Mouse (Mus musculus) limb, embryonic 14.5 days (tissue): ENCODE measurements around the gene Stk17b. TPM values are rescaled to one million over a fixed set of nuclear protein-coding genes. Genes with fewer than 3 reads are reported as not detected.

Experiments
- ATAC-seq: fragments of 200-750 bp; cut with Nextera tagmentation; 2 replicates; pipeline ENCODE4 v1.8.0; 2017; ENCODE audit warnings: low read depth, moderate number of reproducible peaks, moderate TSS enrichment; ENCODE audit not compliant: low FRiP score
- DNase-seq: peaks from one replicate; pipeline ENCODE4 v3.0.0-alpha.2; 2015; ENCODE audit warnings: low spot score
- H3K27ac ChIP-seq: fragments of 300-500 bp; sonication (generic); replicated peaks from 2 replicates; pipeline ENCODE4 v1.5.1; 2014; ENCODE audit warnings: low read depth, mild to moderate bottlenecking, low read length, moderate library complexity, mixed read lengths
- H3K27me3 ChIP-seq: fragments of 300-500 bp; sonication (generic); 2 replicates; pipeline ENCODE4 v1.6.1; 2014; ENCODE audit warnings: low read length, mixed read lengths; ENCODE audit not compliant: control insufficient read depth, insufficient read depth
- H3K36me3 ChIP-seq: fragments of 300-500 bp; sonication (generic); 2 replicates; pipeline ENCODE4 v1.6.1; 2014; ENCODE audit warnings: mild to moderate bottlenecking, low read length, moderate library complexity, mixed read lengths; ENCODE audit not compliant: control insufficient read depth, insufficient read depth
- H3K4me1 ChIP-seq: fragments of 300-500 bp; sonication (generic); 2 replicates; pipeline ENCODE4 v1.6.1; 2014; ENCODE audit warnings: antibody characterized with exemption, low read length, mixed read lengths; ENCODE audit not compliant: control insufficient read depth, insufficient read depth
- H3K4me2 ChIP-seq: fragments of 300-500 bp; sonication (generic); replicated peaks from 2 replicates; pipeline ENCODE4 v1.6.1; 2014; ENCODE audit warnings: low read depth, mild to moderate bottlenecking, low read length, moderate library complexity; ENCODE audit not compliant: severe bottlenecking
- H3K4me3 ChIP-seq: fragments of 300-500 bp; sonication (generic); replicated peaks from 2 replicates; pipeline ENCODE4 v1.5.1; 2014; ENCODE audit warnings: low read length
- H3K9ac ChIP-seq: fragments of 300-500 bp; sonication (generic); 2 replicates; pipeline ENCODE4 v1.6.1; 2014; ENCODE audit warnings: mild to moderate bottlenecking, low read depth, low read length, moderate library complexity; ENCODE audit not compliant: severe bottlenecking
- H3K9me3 ChIP-seq: fragments of 300-500 bp; sonication (generic); 2 replicates; pipeline ENCODE4 v1.6.1; 2016; ENCODE audit warnings: low read length; ENCODE audit not compliant: control insufficient read depth
- POLR2A ChIP-seq: fragments of 200-500 bp; IDR thresholded peaks from 2 replicates; pipeline ENCODE4 v1.8.0; 2012; ENCODE audit warnings: inconsistent platforms, mild to moderate bottlenecking, moderate library complexity, borderline replicate concordance; ENCODE audit not compliant: insufficient read depth, insufficient read length; ENCODE audit errors: extremely low read depth
- WGBS: fragments of 180-500 bp; shearing (Covaris S2); extraction: QIAGEN DNeasy Blood & Tissue Kit; methylation state at CpG from one replicate; pipeline ENCODE4 v1.1.7; 2014; 5-methylcytosine and 5-hydroxymethylcytosine counted together
- polyA plus RNA-seq, 2 experiments: library from polyadenylated mRNA; depleted of rRNA in 1 of 2; stranded (reverse) in 1 of 2; unstranded in 1 of 2; fragments of >200 nt; fragmentation: Nextera tagmentation in 1 of 2; extraction: Ambion mirVana in 1 of 2; gene quantifications; 2 replicates each; pipeline versions ENCODE4 v1.2.1 to v1.2.3; 2012 to 2014

The Stk17b gene
- polyA plus RNA-seq, 2 experiments, result 6.4 to 14.7 TPM

- no peak overlapping the region for H3K4me2 ChIP-seq
- no peak for DNase-seq
- H3K9ac ChIP-seq, result no peak overlapping the region
- H3K27ac ChIP-seq, result no peak overlapping the region
- no peaks in the 10 kb centered on the region for H3K36me3 ChIP-seq
- ATAC-seq, result no peak
- no peaks in the 10 kb centered on the region for H3K27me3 ChIP-seq
- WGBS, result 66% methylated on average over 6 of the region's 6 CpGs
- H3K9me3 ChIP-seq, result no peaks in the 10 kb centered on the region
- H3K4me1 ChIP-seq, result no peaks in the 10 kb centered on the region
- no peak overlapping the region for H3K4me3 ChIP-seq
- TF ChIP-seq POLR2A, result no peak
Measured at GRCm38 (mm10) chr1:53796271-53796670, 11.2 kb upstream of the Stk17b start.

DNA sequence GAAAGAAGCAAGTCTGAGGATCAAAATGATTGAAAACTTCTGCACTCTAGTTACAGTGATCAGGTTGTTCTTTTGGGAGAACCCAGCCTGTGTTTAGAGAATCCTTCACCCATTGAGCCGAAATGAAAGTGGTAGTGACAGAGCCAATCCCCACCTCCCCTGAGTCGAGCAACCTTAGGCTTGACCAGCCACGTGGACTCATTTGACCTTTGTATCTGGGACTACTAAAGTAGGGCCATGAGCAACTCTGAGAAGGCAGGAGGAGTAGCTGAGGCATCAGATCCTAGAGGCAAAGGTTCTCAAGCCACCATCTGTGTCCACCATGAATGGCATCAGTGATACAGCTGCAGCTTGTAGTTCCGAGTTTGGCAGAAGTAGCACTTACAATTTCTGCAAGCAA is 10.6 kb upstream of the Stk17b start:
- H3K9me3 ChIP-seq, result no peaks in the 10 kb centered on the region
- H3K4me2 ChIP-seq, result no peak overlapping the region
- no peak overlapping the region for H3K9ac ChIP-seq
- DNase-seq (no peak), ATAC-seq (no peak)
- TF ChIP-seq POLR2A, result no peak
- H3K4me1 ChIP-seq, result no peaks in the 10 kb centered on the region
- H3K27ac ChIP-seq, result no peak overlapping the region
- no peak overlapping the region for H3K4me3 ChIP-seq
- H3K27me3 ChIP-seq, result no peaks in the 10 kb centered on the region
- WGBS, result 88% methylated on average over 4 of the region's 4 CpGs
- H3K36me3 ChIP-seq, result no peaks in the 10 kb centered on the region

GRCm38 (mm10) chr1:53795081-53795480 is 10.1 kb upstream of the Stk17b start:
- Histone ChIP-seq H3K4me2 (no peak overlapping the region), H3K9me3 (no peaks in the 10 kb centered on the region), H3K36me3 (no peaks in the 10 kb centered on the region), H3K9ac (no peak overlapping the region), H3K27ac (no peak overlapping the region), H3K4me3 (no peak overlapping the region), H3K4me1 (no peaks in the 10 kb centered on the region), H3K27me3 (no peaks in the 10 kb centered on the region)
- WGBS, result 95% methylated on average over 5 of the region's 5 CpGs
- ATAC-seq (no peak), DNase-seq (no peak)
- no peak for TF ChIP-seq POLR2A

- Histone ChIP-seq H3K4me1 (no peaks in the 10 kb centered on the region), H3K36me3 (no peaks in the 10 kb centered on the region), H3K4me3 (no peak overlapping the region), H3K4me2 (no peak overlapping the region), H3K9ac (no peak overlapping the region), H3K27ac (no peak overlapping the region), H3K9me3 (no peaks in the 10 kb centered on the region), H3K27me3 (no peaks in the 10 kb centered on the region)
- ATAC-seq, result no peak
- WGBS, result 86% methylated on average over 2 of the region's 2 CpGs
- no peak for DNase-seq
- no peak for TF ChIP-seq POLR2A
Measured at GRCm38 (mm10) chr1:53794279-53794678, 9.3 kb upstream of the Stk17b start.

DNA sequence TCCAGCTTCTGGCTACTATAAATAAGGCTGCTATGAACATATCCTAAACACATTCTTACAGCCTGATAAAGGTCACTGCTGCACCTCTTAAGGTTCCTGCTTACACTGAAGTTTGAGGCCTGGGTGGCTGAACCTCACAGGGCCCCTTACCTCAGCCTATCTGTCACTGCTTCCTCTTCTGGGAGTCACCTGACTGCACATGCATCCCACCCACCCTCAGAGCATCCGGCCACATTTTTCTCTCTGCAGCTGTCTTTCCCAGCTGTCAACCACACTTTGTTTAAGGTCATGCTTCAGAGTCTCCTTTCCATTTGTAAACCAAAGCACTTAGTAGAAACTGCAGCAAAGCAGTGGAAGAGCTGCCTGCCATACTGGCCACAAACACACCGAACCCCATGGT is 6.3 kb upstream of the Stk17b start:
- H3K4me2 ChIP-seq, result no peak overlapping the region
- H3K27ac ChIP-seq, result no peak overlapping the region
- 85% methylated on average over 2 of the region's 2 CpGs for WGBS
- H3K36me3 ChIP-seq, result no peaks in the 10 kb centered on the region
- H3K9me3 ChIP-seq, result no peaks in the 10 kb centered on the region
- no peak for TF ChIP-seq POLR2A
- no peak overlapping the region for H3K9ac ChIP-seq
- no peak overlapping the region for H3K4me3 ChIP-seq
- no peaks in the 10 kb centered on the region for H3K4me1 ChIP-seq
- ATAC-seq, result no peak
- no peak for DNase-seq
- no peaks in the 10 kb centered on the region for H3K27me3 ChIP-seq

- H3K9ac ChIP-seq, result peak overlapping the region; percentile 81
- no peak for TF ChIP-seq POLR2A
- H3K4me2 ChIP-seq, result peak overlapping the region; percentile 68
- DNase-seq, result peak; percentile 12
- no peaks in the 10 kb centered on the region for H3K36me3 ChIP-seq
- ATAC-seq, result peak; percentile 5; the same call in 1 of the 2 replicates
- peak overlapping the region; percentile 89 for H3K4me3 ChIP-seq
- peak overlapping the region; percentile 71 for H3K27ac ChIP-seq
- no peaks in the 10 kb centered on the region for H3K9me3 ChIP-seq
- no peaks in the 10 kb centered on the region for H3K27me3 ChIP-seq
- H3K4me1 ChIP-seq, result no peaks in the 10 kb centered on the region; the same call in 1 of the 2 replicates
- WGBS, result 2% methylated on average over 17 of the region's 17 CpGs
Measured at GRCm38 (mm10) chr1:53784291-53784720, 718 bp downstream of the Stk17b start.
